Mouse (Mus musculus) gastrocnemius, postnatal 4 days (tissue): ENCODE results near the gene Rhod. TPM values are rescaled to one million over a fixed set of nuclear protein-coding genes. Genes with fewer than 3 reads are reported as not detected.
"Not testable (repeated sequence)": the region's sequence is repeated elsewhere in the genome, so short reads cannot be mapped to it uniquely, and the experiment has no call there.

Experiments
- DNase-seq, 2 experiments: peaks; one replicate each; pipeline ENCODE4 v3.0.0; 2021 to 2022; ENCODE audit warnings: low spot score in 2 of 2, mixed read lengths in 2 of 2
- long read RNA-seq, 2 experiments: library from polyadenylated mRNA; stranded (forward); transcript quantifications; one replicate each; pipeline ENCODE4 v2.0.0; 2021
- total RNA-seq, 2 experiments: library from RNA; stranded (reverse); gene quantifications; 2 replicates each; pipeline ENCODE4 v1.2.3; 2021

Rhod gene
- 1 to 10 TPM; 4.4 to 5.2 TPM for total RNA-seq
- long read RNA-seq, experiment 1, partial matches to known transcripts, result 0 of 2 reads
- long read RNA-seq, experiment 1, other reads (novel, unspliced or antisense), result 0 of 2 reads
- long read RNA-seq, experiment 2, partial matches to known transcripts, result 0 of 3 reads
- long read RNA-seq, experiment 2, other reads (novel, unspliced or antisense), result 0 of 3 reads

GRCm38 (mm10) chr19:4439161-4439801, at the start of gene Rhod:
TSS of gene Rhod (minus strand) at chr19:4439432.
- peak; percentile 40 to 72 for DNase-seq

GRCm38 (mm10) chr19:4487877-4488276, 48.6 kb upstream of the Rhod start:
- no peak for DNase-seq

GRCm38 (mm10) chr19:4485006-4485405, 45.8 kb upstream of the Rhod start:
- DNase-seq, result no peak

- no peak for DNase-seq
These were observed 43.1 kb upstream of the Rhod start for GRCm38 (mm10) chr19:4482111-4482859.

GRCm38 (mm10) chr19:4481326-4481725, 42.1 kb upstream of the Rhod start:
- no peak for DNase-seq

GRCm38 (mm10) chr19:4480041-4480440, 40.8 kb upstream of the Rhod start:
- no peak for DNase-seq

- no peak for DNase-seq
These were observed 38.9 kb upstream of the Rhod start for GRCm38 (mm10) chr19:4478190-4478516.

- DNase-seq, result peak in 1 of 2 experiments; percentile 23
These were observed 38.3 kb upstream of the Rhod start, which contains the start of gene Syt12 for GRCm38 (mm10) chr19:4477345-4478189. TSS of gene Syt12 (minus strand) at chr19:4477447.

GRCm38 (mm10) chr19:4476601-4477257, 37.5 kb upstream of the Rhod start:
- DNase-seq, result peak in 1 of 2 experiments; percentile 23

GRCm38 (mm10) chr19:4475224-4475925, 36.1 kb upstream of the Rhod start:
- no peak for DNase-seq

- no peak for DNase-seq
These were observed 35.5 kb upstream of the Rhod start for GRCm38 (mm10) chr19:4474739-4475138.

GRCm38 (mm10) chr19:4473549-4473948, 34.3 kb upstream of the Rhod start:
- DNase-seq, result no peak

- no peak for DNase-seq
These were observed 29.1 kb upstream of the Rhod start for GRCm38 (mm10) chr19:4468363-4468762.

- DNase-seq, result no peak
These were observed 25.4 kb upstream of the Rhod start for GRCm38 (mm10) chr19:4464666-4465065.

- no peak for DNase-seq
These were observed 22.7 kb upstream of the Rhod start for GRCm38 (mm10) chr19:4461981-4462380.

- DNase-seq, result peak in 1 of 2 experiments; percentile 41
These were observed 17.0 kb upstream of the Rhod start for GRCm38 (mm10) chr19:4456227-4456626.

- no peak for DNase-seq
These were observed 16.0 kb upstream of the Rhod start for GRCm38 (mm10) chr19:4455071-4455800.

GRCm38 (mm10) chr19:4454040-4454439, 14.8 kb upstream of the Rhod start:
- DNase-seq, result not testable (repeated sequence)

GRCm38 (mm10) chr19:4452525-4452924, 13.3 kb upstream of the Rhod start:
- DNase-seq, result no peak

- no peak for DNase-seq
These were observed 12.7 kb upstream of the Rhod start for GRCm38 (mm10) chr19:4451965-4452364.
